Mouse (Mus musculus) layer of hippocampus, postnatal 10 days (tissue): Measurements from ENCODE around the gene Cnst. TPM values are rescaled to one million over a fixed set of nuclear protein-coding genes. Genes with fewer than 3 reads are reported as not detected.
A peak's percentile ranks its signal among the peaks of the same experiment; 100 is the strongest.

Experiments
- DNase-seq, 2 experiments: peaks; one replicate each; pipeline ENCODE4 v3.0.0; 2021; ENCODE audit warnings: low spot score in 2 of 2
- total RNA-seq, 2 experiments: library from RNA; stranded (reverse); gene quantifications; 2 replicates each; pipeline ENCODE4 v1.2.3; 2021

Gene Cnst
- total RNA-seq, 2 experiments from 2014 or later, result 28.8 to 30.0 TPM

DNA sequence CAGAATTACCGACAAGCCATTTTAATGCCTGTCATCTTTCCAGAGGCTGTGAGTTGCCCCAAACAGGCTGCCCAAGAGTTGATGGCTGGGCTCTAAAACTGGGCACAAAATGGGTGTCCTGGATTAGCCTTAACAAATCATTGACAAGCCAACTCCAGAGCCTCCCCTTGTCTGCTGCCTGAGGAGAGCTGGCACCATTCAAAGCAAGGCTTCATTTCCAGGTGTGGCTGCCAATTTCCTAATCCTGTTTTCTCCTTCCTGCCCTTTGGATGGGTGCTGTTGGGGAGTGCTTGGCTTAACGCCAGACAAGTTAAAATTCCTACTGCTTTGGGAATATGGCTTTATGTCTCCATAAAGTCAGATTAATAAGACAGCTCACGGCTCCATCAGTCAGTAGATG lies 98.0 kb downstream of the Cnst start:
- peak; percentile 13 to 29 for DNase-seq

- DNase-seq, result peak; percentile 84 to 88
Observed at GRCm38 (mm10) chr1:179645101-179645979, 99.2 kb downstream of the Cnst start.

- no peak for DNase-seq
Observed at GRCm38 (mm10) chr1:179645980-179646268, 99.8 kb downstream of the Cnst start.

GRCm38 (mm10) chr1:179648678-179649077 lies 102.5 kb downstream of the Cnst start:
- peak in 1 of 2 experiments; percentile 0 for DNase-seq

GRCm38 (mm10) chr1:179649324-179649723 lies 103.2 kb downstream of the Cnst start:
- peak in 1 of 2 experiments; percentile 3 for DNase-seq

DNA sequence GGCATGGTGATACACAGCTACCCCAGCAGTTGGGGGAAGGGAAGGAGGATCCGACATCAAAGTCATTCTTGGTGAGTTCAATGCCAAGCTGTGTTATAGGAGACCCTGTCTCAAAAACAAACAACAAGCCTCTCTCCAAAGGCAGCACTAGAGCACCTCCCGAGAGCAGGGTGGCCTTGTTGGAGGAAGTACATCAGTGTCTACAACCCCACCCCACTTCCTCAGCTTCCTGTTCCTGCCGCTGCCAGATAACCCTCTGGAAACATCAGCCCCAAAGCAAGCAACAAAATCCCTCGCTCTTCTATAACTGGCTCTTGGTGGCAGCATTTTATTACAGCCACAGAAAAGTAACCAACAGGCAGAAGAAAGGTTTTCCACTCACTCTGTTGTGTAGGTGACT lies 104.1 kb downstream of the Cnst start:
- DNase-seq, result peak in 1 of 2 experiments; percentile 2

- DNase-seq, result peak in 1 of 2 experiments; percentile 2
Observed at GRCm38 (mm10) chr1:179651224-179651623, 105.1 kb downstream of the Cnst start.

DNA sequence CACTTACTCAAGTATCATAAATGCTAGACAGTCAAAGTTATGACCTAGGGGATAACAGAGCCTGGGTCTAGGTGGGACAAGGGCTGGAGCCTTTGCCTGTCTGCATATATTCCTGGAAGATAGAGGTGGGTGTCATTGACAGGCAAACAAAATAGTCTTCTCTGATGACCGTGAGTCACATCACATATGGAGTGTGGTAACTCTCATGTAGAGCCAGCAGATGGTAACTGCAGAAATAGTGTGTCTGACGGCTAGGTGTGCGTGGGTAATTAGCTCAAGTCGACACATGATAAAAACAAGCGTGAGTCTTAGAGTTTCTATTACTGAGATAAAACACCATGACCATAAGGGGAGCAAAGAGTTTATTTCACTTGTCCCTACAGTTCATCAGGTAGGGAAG lies 116.9 kb downstream of the Cnst start:
- DNase-seq, result no peak

- no peak for DNase-seq
Observed at GRCm38 (mm10) chr1:179664309-179664930, 118.2 kb downstream of the Cnst start.

GRCm38 (mm10) chr1:179666971-179667370 lies 120.8 kb downstream of the Cnst start:
- DNase-seq, result no peak

GRCm38 (mm10) chr1:179667450-179667849 lies 121.3 kb downstream of the Cnst start:
- no peak for DNase-seq

DNA sequence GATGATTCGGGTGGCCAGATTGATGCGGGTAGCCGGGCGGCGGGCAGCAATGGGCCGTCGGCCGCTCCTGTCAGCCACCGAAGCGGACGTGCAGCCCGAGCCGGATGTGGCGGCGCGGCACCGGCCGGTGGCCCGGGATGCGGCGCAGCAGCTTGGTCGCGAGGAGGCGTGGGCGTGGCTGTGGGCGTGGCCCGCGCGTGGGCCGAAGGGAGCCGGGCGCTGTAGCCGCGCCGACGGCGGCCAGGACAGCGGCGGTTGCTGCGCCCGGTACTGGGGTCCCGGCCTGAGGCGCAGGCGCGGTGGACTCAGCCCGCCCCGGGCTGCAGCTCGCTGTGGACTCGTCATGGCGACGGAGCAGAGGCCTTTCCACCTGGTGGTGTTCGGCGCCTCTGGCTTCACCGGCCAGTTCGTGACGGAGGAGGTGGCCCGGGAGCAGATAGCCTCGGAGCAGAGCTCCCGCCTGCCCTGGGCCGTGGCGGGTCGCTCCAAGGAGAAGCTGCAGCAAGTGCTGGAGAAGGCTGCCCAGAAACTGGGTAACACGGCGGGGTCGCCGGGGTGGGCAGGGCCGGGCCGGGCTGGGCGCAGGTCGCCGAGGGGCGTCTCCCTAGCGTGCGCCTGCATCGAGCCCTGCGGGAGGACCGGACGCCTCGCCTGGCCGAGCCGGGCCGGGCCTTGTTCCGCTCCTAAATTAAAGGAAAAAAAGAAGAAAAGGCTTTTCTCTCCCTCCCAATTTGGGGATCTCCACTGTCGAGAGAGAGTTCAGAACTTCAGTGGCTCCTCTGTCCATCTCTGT lies 122.0 kb downstream of the Cnst start, which contains the start of gene Sccpdh:
Gene Sccpdh, plus strand, starts transcription at position 198 of the 793 bp plus-strand sequence.
- peak; percentile 82 to 89 for DNase-seq

DNA sequence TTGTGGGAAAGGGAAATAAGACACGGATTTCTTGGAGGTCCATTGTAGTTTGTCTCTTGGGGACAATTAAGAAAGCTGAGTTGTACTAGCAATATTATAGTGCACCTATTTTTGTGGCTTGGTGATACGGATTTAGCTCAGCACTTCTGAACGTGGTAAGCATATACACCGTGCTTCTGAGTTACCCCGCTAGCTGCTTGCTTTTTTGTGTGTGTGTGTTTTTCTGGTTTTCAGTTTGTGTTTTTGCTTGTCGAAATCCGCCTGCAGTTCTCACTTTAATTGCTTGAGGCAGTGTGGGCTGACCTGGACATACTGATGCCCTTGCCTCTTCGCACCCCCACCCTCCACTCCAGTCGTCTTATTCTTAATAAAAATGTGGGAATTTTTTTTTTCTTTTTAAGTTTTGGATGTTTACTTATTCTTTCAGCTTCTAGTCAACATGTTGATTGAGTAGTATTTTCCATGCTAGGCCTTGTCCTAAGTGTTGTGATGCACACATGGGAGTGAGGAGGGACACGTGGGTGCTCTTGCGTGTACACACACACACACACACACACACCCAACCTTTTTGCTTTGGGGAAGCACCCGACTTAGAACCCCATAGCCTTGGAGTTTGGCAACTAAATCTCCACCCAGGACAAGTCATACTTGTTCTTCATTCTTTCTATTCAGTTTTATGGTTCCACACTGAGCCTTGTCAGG lies 122.8 kb downstream of the Cnst start:
- no peak for DNase-seq

DNA sequence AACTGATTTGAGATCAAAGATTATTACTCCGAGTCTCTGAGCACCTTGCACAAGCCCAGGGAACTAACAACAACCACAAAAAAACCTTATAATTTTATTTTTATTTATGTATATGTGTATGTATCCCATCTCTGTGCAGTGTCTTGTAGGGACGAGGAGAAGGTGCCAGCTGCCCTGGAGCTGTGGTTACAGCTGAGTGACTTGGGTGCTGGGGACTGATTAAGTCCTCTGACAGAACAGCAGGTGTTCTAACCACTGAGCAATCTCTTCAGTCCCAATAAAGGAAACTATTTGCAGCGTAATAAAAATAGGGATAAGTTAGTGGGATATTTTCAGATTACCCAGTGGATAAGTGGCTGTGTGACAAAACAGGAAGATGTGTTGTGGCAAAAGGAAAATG lies 128.2 kb downstream of the Cnst start:
- no peak for DNase-seq

GRCm38 (mm10) chr1:179677031-179677430 lies 130.9 kb downstream of the Cnst start:
- DNase-seq, result no peak

Other genes starting within 250 kb of the Cnst start
- 10 to 100 TPM; 21.8 to 26.0 TPM for gene Smyd3, start 28.3 kb upstream of the Cnst start, total RNA-seq
- 10 to 100 TPM; 26.6 to 27.8 TPM for gene Tfb2m, start 103 bp upstream of the Cnst start, total RNA-seq
- 10 to 100 TPM; 78.3 to 82.9 TPM for gene Sccpdh, start 121.8 kb downstream of the Cnst start, total RNA-seq
- gene Kif28, start 198.9 kb downstream of the Cnst start, total RNA-seq, result under 1 TPM; 0.16 to 0.46 TPM